Mouse (Mus musculus) lung, adult 2 months (tissue): Measurements from ENCODE around the gene Rgl1.

Experiments used
- CTCF ChIP-seq: fragments of 200-500 bp; IDR thresholded peaks from 2 replicates; pipeline ENCODE4 v1.5.1; 2011; ENCODE audit warnings: mild to moderate bottlenecking, low read length, control low read depth; ENCODE audit not compliant: insufficient read depth
- POLR2A ChIP-seq: fragments of 200-500 bp; IDR thresholded peaks from 2 replicates; pipeline ENCODE4 v1.6.1; 2011; ENCODE audit warnings: low read depth, mild to moderate bottlenecking, control low read depth, low read length, borderline replicate concordance; ENCODE audit errors: extremely low read depth

DNA sequence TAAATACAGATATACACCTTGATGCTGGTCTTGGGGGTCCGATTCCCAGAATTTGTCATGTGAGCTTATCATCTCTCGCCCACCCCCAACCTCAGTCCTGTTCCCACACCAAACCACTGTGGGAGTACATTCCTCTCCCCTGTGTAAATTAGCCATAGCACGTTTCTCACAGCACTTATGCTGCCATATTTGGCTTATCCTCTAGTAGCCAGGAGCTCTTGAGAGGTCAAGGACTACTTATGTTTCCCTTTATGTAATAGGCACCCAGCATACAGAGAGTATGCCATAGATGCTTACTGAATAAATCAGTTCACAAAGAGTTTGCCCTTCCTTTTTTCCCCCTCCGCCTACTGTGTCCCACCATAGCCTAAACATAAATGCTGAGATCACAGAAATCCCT, 76.2 kb downstream of the Rgl1 start:
- TF ChIP-seq POLR2A (no peak), CTCF (no peak)
